30 mouse cellular contexts compared by ENCODE assay signal in genomic region chr4:134183711-134184110, GRCm38 (mm10). TPM values are rescaled to one million over a fixed set of nuclear protein-coding genes. Genes with fewer than 3 reads are reported as not detected.
DNase-seq lines count a peak whose midpoint lies in the region; ATAC-seq and TF ChIP-seq lines count a peak whose summit lies in the region.
"Had no signal": no experiment of that assay in that cellular context is flagged by ENCODE, and none has a peak within 500 bp of the region (broad histone marks: within the 10 kb centered on the region; RNA-seq: fewer than 3 reads in every experiment).

No protein-coding gene starts in this region.

- peak; percentile 20 for DNase-seq in forebrain, embryonic 11.5 days (ENCODE audit: low spot score)
- DNase-seq in liver, embryonic 11.5 days (ENCODE audit: low spot score): no peak
- DNase-seq in stomach, postnatal 0 days (ENCODE audit: low spot score): no peak
- DNase-seq in heart, adult 9 months (ENCODE audit: low spot score in 2 of 2): no peak
- DNase-seq: adrenal gland, adult 8-10 months; adrenal gland, postnatal 14 days; adrenal gland, postnatal 36 days; B cell, adult 2 months; cerebellum, adult 11 months; cerebellum, adult 18-20 months; cerebellum, adult 8-10 months; cerebellum, adult 9-11 months; cerebellum, postnatal 14 days; cerebellum, postnatal 36 days; embryo, embryonic 11 days had no signal

- H3K27me3 ChIP-seq in forebrain, embryonic 11.5 days (ENCODE audit: control insufficient read depth, insufficient read depth, low read length): no peaks in the 10 kb centered on the region
- H3K27me3 ChIP-seq in forebrain, embryonic 15.5 days: no peaks in the 10 kb centered on the region
- H3K27me3 ChIP-seq in liver, embryonic 12.5 days (replicated peaks): no peaks in the 10 kb centered on the region
- no peaks in the 10 kb centered on the region for H3K27me3 ChIP-seq in liver, embryonic 11.5 days (replicated peaks; ENCODE audit: control insufficient read depth, insufficient read depth, low read length)
- no peaks in the 10 kb centered on the region for H3K27me3 ChIP-seq in liver, embryonic 15.5 days
- no peaks in the 10 kb centered on the region for H3K27me3 ChIP-seq in stomach, postnatal 0 days (ENCODE audit: control insufficient read depth, insufficient read depth, low read length)
- H3K27me3 ChIP-seq: CH12.LX; embryonic facial prominence, embryonic 13.5 days; embryonic facial prominence, embryonic 15.5 days; forebrain, embryonic 13.5 days; Patski had no signal

- no peak for TF ChIP-seq CTCF in stomach, postnatal 0 days (IDR thresholded peaks at IDR 0.05; ENCODE audit: low read depth)

- H3K36me3 ChIP-seq in forebrain, embryonic 11.5 days (ENCODE audit: control insufficient read depth, insufficient read depth, low read length): no peaks in the 10 kb centered on the region
- no peaks in the 10 kb centered on the region for H3K36me3 ChIP-seq in forebrain, embryonic 15.5 days
- H3K36me3 ChIP-seq in liver, embryonic 12.5 days: peaks cover 13% of the 10 kb centered on the region; the same call in 1 of the 2 replicates
- no peaks in the 10 kb centered on the region for H3K36me3 ChIP-seq in liver, embryonic 11.5 days (ENCODE audit: control insufficient read depth, insufficient read depth, low read length)
- H3K36me3 ChIP-seq in liver, embryonic 15.5 days (replicated peaks): peaks cover 18% of the 10 kb centered on the region; the same call in 1 of the 2 replicates
- no peaks in the 10 kb centered on the region for H3K36me3 ChIP-seq in stomach, postnatal 0 days (ENCODE audit: control insufficient read depth, insufficient read depth, low read length)

- no peak overlapping the region for H3K4me2 ChIP-seq in forebrain, embryonic 11.5 days (ENCODE audit: low read depth, low read length, severe bottlenecking)
- H3K4me2 ChIP-seq in forebrain, embryonic 15.5 days (replicated peaks): no peak overlapping the region
- H3K4me2 ChIP-seq in liver, embryonic 12.5 days: no peak overlapping the region
- no peak overlapping the region for H3K4me2 ChIP-seq in liver, embryonic 11.5 days
- H3K4me2 ChIP-seq in liver, embryonic 15.5 days: no peak overlapping the region
- H3K4me2 ChIP-seq in stomach, postnatal 0 days (replicated peaks; ENCODE audit: low read depth): no peak overlapping the region
- H3K4me2 ChIP-seq: embryonic facial prominence, embryonic 13.5 days; embryonic facial prominence, embryonic 15.5 days; forebrain, embryonic 13.5 days had no signal

- H3K9ac ChIP-seq in forebrain, embryonic 11.5 days (ENCODE audit: low read length): no peak overlapping the region
- H3K9ac ChIP-seq in forebrain, embryonic 15.5 days (replicated peaks): no peak overlapping the region
- H3K9ac ChIP-seq in liver, embryonic 12.5 days: no peak overlapping the region
- no peak overlapping the region for H3K9ac ChIP-seq in liver, embryonic 11.5 days (ENCODE audit: low read depth, low read length)
- no peak overlapping the region for H3K9ac ChIP-seq in liver, embryonic 15.5 days
- H3K9ac ChIP-seq in stomach, postnatal 0 days (ENCODE audit: low read length): no peak overlapping the region
- H3K9ac ChIP-seq: embryonic facial prominence, embryonic 13.5 days; embryonic facial prominence, embryonic 15.5 days; forebrain, embryonic 13.5 days had no signal

- ATAC-seq in forebrain, embryonic 11.5 days (replicated peaks; ENCODE audit: low FRiP score): no peak
- no peak for ATAC-seq in forebrain, embryonic 15.5 days (replicated peaks)
- no peak for ATAC-seq in liver, embryonic 12.5 days
- ATAC-seq in liver, embryonic 11.5 days (replicated peaks; ENCODE audit: low FRiP score): no peak
- no peak for ATAC-seq in liver, embryonic 15.5 days (ENCODE audit: insufficient read depth)
- no peak for ATAC-seq in stomach, postnatal 0 days (ENCODE audit: low FRiP score, low TSS enrichment)
- ATAC-seq: activated CD4-positive, CD25-positive, alpha-beta regulatory T cell, adult 4 months; CD4-positive, CD25-positive, alpha-beta regulatory T cell, adult 4 months; forebrain, embryonic 13.5 days; forebrain, embryonic 16.5 days; Patski had no signal

- WGBS in forebrain, embryonic 11.5 days: 91% methylated on average over 3 of the region's 3 CpGs
- 80% methylated on average over 3 of the region's 3 CpGs for WGBS in forebrain, embryonic 15.5 days
- 76% methylated on average over 3 of the region's 3 CpGs for WGBS in liver, embryonic 12.5 days (ENCODE audit: insufficient replicate concordance)
- WGBS in liver, embryonic 11.5 days: 75% methylated on average over 3 of the region's 3 CpGs
- WGBS in liver, embryonic 15.5 days (ENCODE audit: insufficient replicate concordance): 75% methylated on average over 3 of the region's 3 CpGs
- WGBS in stomach, postnatal 0 days: 81% methylated on average over 3 of the region's 3 CpGs

- H3K27ac ChIP-seq in forebrain, embryonic 11.5 days (ENCODE audit: low read depth, low read length): no peak overlapping the region
- H3K27ac ChIP-seq in forebrain, embryonic 15.5 days (replicated peaks): no peak overlapping the region
- peak overlapping the region; percentile 45; the same call in 1 of the 2 replicates for H3K27ac ChIP-seq in liver, embryonic 12.5 days
- no peak overlapping the region for H3K27ac ChIP-seq in liver, embryonic 11.5 days (ENCODE audit: low read depth, low read length)
- H3K27ac ChIP-seq in liver, embryonic 15.5 days (replicated peaks): peak overlapping the region; percentile 53; the same call in 1 of the 2 replicates
- H3K27ac ChIP-seq in stomach, postnatal 0 days (replicated peaks): no peak overlapping the region
- H3K27ac ChIP-seq: embryonic facial prominence, embryonic 13.5 days; embryonic facial prominence, embryonic 15.5 days; forebrain, embryonic 10.5 days; forebrain, embryonic 13.5 days had no signal

- peaks cover 3% of the 10 kb centered on the region; the same call in 1 of the 2 replicates for H3K4me1 ChIP-seq in forebrain, embryonic 11.5 days (replicated peaks; ENCODE audit: control insufficient read depth, insufficient read depth, low read length)
- peaks cover 15% of the 10 kb centered on the region for H3K4me1 ChIP-seq in forebrain, embryonic 15.5 days
- H3K4me1 ChIP-seq in liver, embryonic 12.5 days: peaks cover 72% of the 10 kb centered on the region
- peaks cover 25% of the 10 kb centered on the region for H3K4me1 ChIP-seq in liver, embryonic 11.5 days (replicated peaks; ENCODE audit: control insufficient read depth, insufficient read depth, low read length)
- peaks cover 72% of the 10 kb centered on the region for H3K4me1 ChIP-seq in liver, embryonic 15.5 days (replicated peaks)
- H3K4me1 ChIP-seq in stomach, postnatal 0 days (replicated peaks; ENCODE audit: control insufficient read depth, insufficient read depth): no peaks in the 10 kb centered on the region

- H3K9me3 ChIP-seq in forebrain, embryonic 11.5 days (ENCODE audit: control insufficient read depth, low read length): no peaks in the 10 kb centered on the region
- H3K9me3 ChIP-seq in forebrain, embryonic 15.5 days: no peaks in the 10 kb centered on the region
- H3K9me3 ChIP-seq in liver, embryonic 12.5 days (replicated peaks): no peaks in the 10 kb centered on the region
- H3K9me3 ChIP-seq in liver, embryonic 11.5 days (ENCODE audit: control insufficient read depth, low read length): no peaks in the 10 kb centered on the region
- H3K9me3 ChIP-seq in liver, embryonic 15.5 days (replicated peaks): no peaks in the 10 kb centered on the region
- no peaks in the 10 kb centered on the region for H3K9me3 ChIP-seq in stomach, postnatal 0 days (ENCODE audit: control insufficient read depth, low read length)
- H3K9me3 ChIP-seq: embryonic facial prominence, embryonic 13.5 days; embryonic facial prominence, embryonic 15.5 days; forebrain, embryonic 10.5 days; forebrain, embryonic 13.5 days; G1E had no signal

- no peak overlapping the region for H3K4me3 ChIP-seq in forebrain, embryonic 11.5 days (ENCODE audit: low read depth, low read length)
- H3K4me3 ChIP-seq in forebrain, embryonic 15.5 days: no peak overlapping the region
- no peak overlapping the region for H3K4me3 ChIP-seq in liver, embryonic 12.5 days
- no peak overlapping the region for H3K4me3 ChIP-seq in liver, embryonic 11.5 days (ENCODE audit: low read depth, low read length)
- no peak overlapping the region for H3K4me3 ChIP-seq in liver, embryonic 15.5 days (replicated peaks)
- H3K4me3 ChIP-seq in stomach, postnatal 0 days (ENCODE audit: low read depth, low read length): no peak overlapping the region
- H3K4me3 ChIP-seq: embryonic facial prominence, embryonic 13.5 days; embryonic facial prominence, embryonic 15.5 days; erythroblast, embryonic 14.5 days; forebrain, embryonic 10.5 days; forebrain, embryonic 13.5 days had no signal

- TF ChIP-seq EP300 in stomach, postnatal 0 days (optimal IDR thresholded peaks at IDR 0.05): no peak

RNA-seq across cellular contexts. Expression of gene Cep85, which starts 3.2 kb away (rescaled TPM):
- polyA plus RNA-seq in forebrain, embryonic 11.5 days (2014; fragmentation: Nextera tagmentation; extraction: Ambion mirVana): 30.1 and 33.8 TPM in 2 replicates
- 19.9 and 20.5 TPM in 2 replicates for polyA plus RNA-seq in forebrain, embryonic 15.5 days (2015; fragmentation: Nextera tagmentation; extraction: Ambion mirVana)
- 37.5 and 38.0 TPM in 2 replicates for polyA plus RNA-seq in liver, embryonic 12.5 days (2016; fragmentation: Nextera tagmentation; extraction: Ambion mirVana)
- 42.9 and 44.2 TPM in 2 replicates for polyA plus RNA-seq in liver, embryonic 11.5 days (2014; fragmentation: Nextera tagmentation; extraction: Ambion mirVana)
- 37.0 and 37.6 TPM in 2 replicates for polyA plus RNA-seq in liver, embryonic 15.5 days (2015; fragmentation: Nextera tagmentation; extraction: Ambion mirVana)
- 87.6 and 102 TPM in 2 replicates for polyA plus RNA-seq in stomach, postnatal 0 days (2015; fragmentation: Nextera tagmentation; extraction: Ambion mirVana)

RNA-seq across cellular contexts. Expression of gene Gm7534, which starts 19.1 kb away (rescaled TPM):
- polyA plus RNA-seq in forebrain, embryonic 11.5 days (2014; fragmentation: Nextera tagmentation; extraction: Ambion mirVana): not detected in 2 replicates
- not detected in 2 replicates for polyA plus RNA-seq in forebrain, embryonic 15.5 days (2015; fragmentation: Nextera tagmentation; extraction: Ambion mirVana)
- polyA plus RNA-seq in liver, embryonic 12.5 days (2016; fragmentation: Nextera tagmentation; extraction: Ambion mirVana): not detected in 2 replicates
- polyA plus RNA-seq in liver, embryonic 11.5 days (2014; fragmentation: Nextera tagmentation; extraction: Ambion mirVana): not detected in 2 replicates
- not detected in 2 replicates for polyA plus RNA-seq in liver, embryonic 15.5 days (2015; fragmentation: Nextera tagmentation; extraction: Ambion mirVana)
- not detected in 2 replicates for polyA plus RNA-seq in stomach, postnatal 0 days (2015; fragmentation: Nextera tagmentation; extraction: Ambion mirVana)
- polyA plus RNA-seq: brain, embryonic 14.5 days; CD4-positive, CD25-positive, alpha-beta regulatory T cell, adult 4 months; embryonic facial prominence, embryonic 13.5 days; erythroblast, embryonic 14.5 days; forebrain, embryonic 10.5 days; forebrain, embryonic 13.5 days; forebrain, embryonic 16.5 days; G1E; Patski had no signal

RNA-seq across cellular contexts. Expression of gene Catsper4, which starts 43.5 kb away (rescaled TPM):
- polyA plus RNA-seq in forebrain, embryonic 11.5 days (2014; fragmentation: Nextera tagmentation; extraction: Ambion mirVana): not detected in 2 replicates
- polyA plus RNA-seq in forebrain, embryonic 15.5 days (2015; fragmentation: Nextera tagmentation; extraction: Ambion mirVana): not detected in 2 replicates
- not detected in 2 replicates for polyA plus RNA-seq in liver, embryonic 12.5 days (2016; fragmentation: Nextera tagmentation; extraction: Ambion mirVana)
- not detected in 2 replicates for polyA plus RNA-seq in liver, embryonic 11.5 days (2014; fragmentation: Nextera tagmentation; extraction: Ambion mirVana)
- polyA plus RNA-seq in liver, embryonic 15.5 days (2015; fragmentation: Nextera tagmentation; extraction: Ambion mirVana): not detected in 2 replicates
- polyA plus RNA-seq in stomach, postnatal 0 days (2015; fragmentation: Nextera tagmentation; extraction: Ambion mirVana): 0.11 and 0.19 TPM in 2 replicates
- polyA plus RNA-seq: activated CD4-positive, CD25-positive, alpha-beta regulatory T cell, adult 4 months; brain, embryonic 14.5 days; CD4-positive, CD25-positive, alpha-beta regulatory T cell, adult 4 months; embryonic facial prominence, embryonic 13.5 days; erythroblast, embryonic 14.5 days; forebrain, embryonic 10.5 days; forebrain, embryonic 13.5 days; forebrain, embryonic 16.5 days; G1E had no signal

RNA-seq across cellular contexts. Expression of gene Cnksr1, which starts 54.5 kb away (rescaled TPM):
- polyA plus RNA-seq in forebrain, embryonic 11.5 days (2014; fragmentation: Nextera tagmentation; extraction: Ambion mirVana): 0.24 and 0.45 TPM in 2 replicates
- 0.08 and 0.11 TPM in 2 replicates for polyA plus RNA-seq in forebrain, embryonic 15.5 days (2015; fragmentation: Nextera tagmentation; extraction: Ambion mirVana)
- polyA plus RNA-seq in liver, embryonic 12.5 days (2016; fragmentation: Nextera tagmentation; extraction: Ambion mirVana): 0.19 TPM in 1 of 2 replicates, not detected in the other
- polyA plus RNA-seq in liver, embryonic 11.5 days (2014; fragmentation: Nextera tagmentation; extraction: Ambion mirVana): 0.26 and 0.51 TPM in 2 replicates
- 0.10 TPM in 2 replicates for polyA plus RNA-seq in liver, embryonic 15.5 days (2015; fragmentation: Nextera tagmentation; extraction: Ambion mirVana)
- polyA plus RNA-seq in stomach, postnatal 0 days (2015; fragmentation: Nextera tagmentation; extraction: Ambion mirVana): 9.4 and 9.5 TPM in 2 replicates
- polyA plus RNA-seq: activated CD4-positive, CD25-positive, alpha-beta regulatory T cell, adult 4 months; CD4-positive, CD25-positive, alpha-beta regulatory T cell, adult 4 months; erythroblast, embryonic 14.5 days; forebrain, embryonic 13.5 days; G1E had no signal

RNA-seq across cellular contexts. Expression of gene Sh3bgrl3, which starts 55.1 kb away (rescaled TPM):
- polyA plus RNA-seq in forebrain, embryonic 11.5 days (2014; fragmentation: Nextera tagmentation; extraction: Ambion mirVana): 264 and 278 TPM in 2 replicates
- polyA plus RNA-seq in forebrain, embryonic 15.5 days (2015; fragmentation: Nextera tagmentation; extraction: Ambion mirVana): 326 and 335 TPM in 2 replicates
- polyA plus RNA-seq in liver, embryonic 12.5 days (2016; fragmentation: Nextera tagmentation; extraction: Ambion mirVana): 187 and 205 TPM in 2 replicates
- polyA plus RNA-seq in liver, embryonic 11.5 days (2014; fragmentation: Nextera tagmentation; extraction: Ambion mirVana): 257 and 281 TPM in 2 replicates
- 151 and 166 TPM in 2 replicates for polyA plus RNA-seq in liver, embryonic 15.5 days (2015; fragmentation: Nextera tagmentation; extraction: Ambion mirVana)
- polyA plus RNA-seq in stomach, postnatal 0 days (2015; fragmentation: Nextera tagmentation; extraction: Ambion mirVana): 522 and 533 TPM in 2 replicates

Comparison
In these comparisons a context has a peak if more than half of its experiments do, and no peak if none do; other contexts are left out.
1. H3K27ac ChIP-seq: peak in liver, embryonic 12.5 days (single experiment) and liver, embryonic 15.5 days (single experiment); none in forebrain, embryonic 11.5 days (single experiment), forebrain, embryonic 15.5 days (single experiment), liver, embryonic 11.5 days (single experiment) and stomach, postnatal 0 days (single experiment).